Mouse (Mus musculus) E14TG2a.4 (cell line): Measurements from ENCODE around the gene Adamtsl1.

Experiments
- CTCF ChIP-seq: conservative IDR thresholded peaks from 2 replicates; pipeline ENCODE4 v1.5.1; 2014; ENCODE audit warnings: low read length
- NANOG ChIP-seq: IDR thresholded peaks from 2 replicates; pipeline ENCODE4 v1.6.1; 2014; ENCODE audit warnings: borderline replicate concordance, low read length, mixed read lengths
- POU5F1 ChIP-seq: IDR thresholded peaks from 2 replicates; pipeline ENCODE4 v1.6.1; 2014; ENCODE audit warnings: low read length, borderline replicate concordance

- TF ChIP-seq CTCF = no peak
- TF ChIP-seq POU5F1 = no peak
- TF ChIP-seq NANOG = no peak
Observed at GRCm38 (mm10) chr4:86337216-86337765, 823.3 kb downstream of the Adamtsl1 start.
